Mouse (Mus musculus): ENCODE results near the gene Map7d3.

DNA sequence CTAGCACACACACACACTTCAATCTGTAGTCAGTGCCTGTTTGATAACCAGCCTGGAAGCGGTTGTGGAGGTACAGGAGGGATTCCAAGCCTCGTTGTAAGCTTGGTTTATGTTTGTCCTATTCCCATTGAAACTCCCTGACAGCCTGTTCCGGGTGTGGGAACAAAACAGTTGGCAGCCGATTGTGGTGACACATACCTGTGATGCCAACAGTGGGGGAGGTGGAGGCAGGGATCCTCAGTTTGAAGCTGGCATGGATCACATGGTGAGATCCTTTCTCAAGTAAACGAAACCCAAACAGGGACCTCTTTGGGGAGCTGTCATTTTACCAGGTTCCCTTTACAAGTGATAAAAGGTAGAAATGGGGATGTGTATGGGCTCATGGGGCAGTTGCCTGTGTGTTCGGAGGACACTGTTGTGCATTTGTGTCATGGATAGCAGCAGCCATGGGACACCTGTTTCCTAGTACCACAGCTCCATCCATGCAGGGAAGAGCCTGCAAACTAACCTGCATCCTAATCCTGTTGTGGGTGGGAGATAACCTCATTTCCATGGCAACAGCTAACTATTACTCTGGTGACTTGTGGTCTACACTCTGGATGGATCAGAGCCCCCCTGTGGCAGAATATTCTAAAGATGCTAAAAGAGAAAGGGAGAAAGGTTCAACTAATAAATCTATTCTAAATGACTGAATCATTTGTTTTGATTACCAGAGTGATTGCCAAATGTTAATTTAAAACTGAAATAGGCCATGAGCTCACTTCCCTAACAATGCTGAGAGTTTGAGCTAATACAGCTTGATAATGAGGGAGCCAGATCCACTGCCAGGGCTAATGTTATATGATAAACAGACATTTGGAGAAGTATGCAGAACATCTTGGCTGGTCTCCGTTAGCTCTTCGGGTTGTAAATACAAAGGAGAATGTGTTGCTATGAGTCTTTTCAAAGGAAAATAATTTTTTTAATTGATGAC, 68.5 kb downstream of the Map7d3 start:
- TF ChIP-seq CTCF (IDR thresholded peaks at IDR 0.05; ENCODE audit: extremely low read depth, insufficient read depth, insufficient read length, insufficient replicate concordance) (no peak), POLR2A (IDR thresholded peaks at IDR 0.05; ENCODE audit: low read depth, low read length) (no peak)

Data from spleen, adult 2 months (tissue).